Mouse (Mus musculus) T-helper 2 cell (primary cell): Measurements from ENCODE around the gene Tmem121.

Experiments used
- in situ Hi-C: fragments of 300-600 bp; cut with MboI, MseI; formaldehyde crosslinking; loops from one replicate; pipeline ENCODE4 v1.15.1; 2025; ENCODE audit warnings: high pct_unique_total_duplicates

Tmem121 gene

DNA sequence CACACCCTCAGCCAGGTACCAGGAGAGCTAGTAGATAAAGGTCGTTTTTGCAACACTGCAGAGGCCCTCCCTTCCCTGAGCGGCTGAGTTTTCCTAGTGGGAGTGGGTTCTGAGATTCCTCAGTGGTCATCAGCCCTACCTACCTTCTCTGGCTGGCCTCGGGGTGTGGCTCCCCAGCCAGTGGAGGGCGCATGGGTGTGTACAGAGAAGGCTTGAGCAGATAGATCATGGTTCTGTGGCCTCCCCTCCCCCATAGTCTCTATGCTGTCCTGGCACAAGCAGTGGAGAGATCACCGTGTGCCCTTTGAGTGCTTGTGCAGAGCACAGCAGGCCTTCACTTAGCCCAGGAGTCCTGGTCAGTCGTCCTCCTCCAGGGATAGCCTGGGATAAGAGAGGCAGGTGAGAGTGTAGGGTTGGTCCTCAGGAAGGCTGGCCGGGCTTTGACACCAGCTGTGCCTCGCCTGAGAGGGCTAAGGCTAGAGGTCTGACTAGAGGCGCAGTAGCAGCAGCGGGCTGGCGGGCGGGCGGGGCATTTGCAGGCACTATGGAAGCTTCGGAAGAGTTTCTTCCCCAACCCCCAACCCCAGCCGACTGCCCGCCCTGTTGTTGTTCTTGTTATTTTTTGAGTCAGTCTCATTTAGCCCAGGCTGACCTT lies 37.2 kb upstream of the Tmem121 start:
- in situ Hi-C loops, result loop anchor here (5.0 kb wide), 2 partner anchors 39 to 276 kb away; partner anchors contain the start of gene Tmem121

DNA sequence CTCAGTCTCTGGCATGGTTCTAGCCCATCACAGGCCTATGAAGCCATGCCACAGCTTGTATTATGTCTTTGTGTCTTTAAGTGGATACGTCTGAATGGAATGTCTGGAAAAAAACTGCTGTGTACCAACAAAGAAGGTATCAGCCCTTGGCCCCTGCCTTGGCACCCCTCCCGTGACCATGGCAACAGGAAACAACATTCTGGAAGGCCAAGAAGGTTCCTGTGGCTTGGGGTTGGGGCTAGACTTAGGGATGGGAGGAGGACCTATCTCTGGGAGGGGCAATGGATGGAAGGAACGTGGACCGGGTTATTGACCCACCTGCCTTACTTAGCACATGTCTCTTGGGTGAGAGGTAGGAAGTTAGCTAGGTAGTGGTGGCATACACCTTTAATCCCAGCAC lies 36.4 kb upstream of the Tmem121 start:
- in situ Hi-C loops, result loop anchor here (5.0 kb wide), 2 partner anchors 38 to 277 kb away; partner anchors contain the start of gene Tmem121

DNA sequence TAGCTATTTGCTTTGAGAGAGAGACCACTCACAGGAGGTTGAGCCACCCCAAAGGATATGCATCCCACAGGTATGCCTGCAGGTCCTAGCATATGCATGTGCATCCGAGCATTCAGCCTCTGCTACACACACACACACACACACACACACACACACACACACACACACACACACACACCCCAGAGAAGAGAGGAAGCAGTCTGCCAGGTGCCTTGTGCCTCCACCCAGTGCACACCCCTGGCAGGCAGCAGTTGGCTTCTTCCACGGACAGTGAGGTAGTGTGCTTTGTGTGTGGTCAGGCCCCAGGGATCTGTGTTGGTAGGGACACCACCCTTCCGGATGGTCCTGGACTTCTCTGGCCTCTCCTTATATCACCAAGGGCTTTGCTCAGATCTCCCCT lies 35.8 kb upstream of the Tmem121 start:
- in situ Hi-C loops, result loop anchor here (5.0 kb wide), 2 partner anchors 37 to 278 kb away; partner anchors contain the start of gene Tmem121

GRCm38 (mm10) chr12:113150591-113150990 lies 35.1 kb upstream of the Tmem121 start:
- in situ Hi-C loops, result no loop called here

DNA sequence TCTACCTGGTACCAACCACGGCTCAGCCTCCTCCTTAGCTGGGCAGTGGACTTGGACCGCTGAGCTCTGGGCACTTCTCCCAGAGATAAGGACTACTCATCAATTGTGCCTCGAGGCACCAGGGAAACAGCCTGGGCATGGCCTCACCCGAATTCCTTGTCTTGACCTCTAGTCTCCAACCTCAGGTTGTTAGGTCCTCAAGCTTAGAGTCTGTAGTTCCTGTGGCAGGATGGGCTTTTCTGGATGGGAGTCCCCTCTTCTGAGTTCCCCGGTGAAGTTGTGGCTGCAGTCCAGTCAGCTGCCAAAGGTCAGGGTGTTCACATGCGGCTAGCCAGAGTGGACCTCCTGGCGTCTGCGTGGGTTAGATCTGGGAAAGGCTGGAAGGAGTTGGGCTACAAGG lies 34.7 kb upstream of the Tmem121 start:
- in situ Hi-C loops, result no loop called here

GRCm38 (mm10) chr12:113151661-113152271 lies 34.0 kb upstream of the Tmem121 start:
- in situ Hi-C loops, result no loop called here

DNA sequence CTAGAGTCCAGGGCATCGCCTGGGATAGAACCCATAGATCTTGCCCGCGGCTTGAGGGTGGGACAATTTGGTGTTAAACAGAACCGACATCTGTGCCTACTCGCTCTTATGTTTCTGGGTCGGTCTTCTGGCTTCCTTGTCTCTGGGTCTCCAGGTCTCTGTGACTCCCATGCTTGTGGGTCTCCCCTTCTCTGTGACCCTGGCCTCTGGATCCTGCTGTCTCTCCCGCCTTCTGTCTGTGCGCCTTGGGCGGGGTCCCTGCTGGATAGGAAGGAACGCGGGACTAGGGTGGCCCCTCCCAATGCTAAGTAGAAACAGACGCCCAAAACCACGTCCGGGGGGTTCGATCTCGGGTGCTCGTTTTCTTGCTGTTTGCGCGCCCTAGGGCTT lies 33.5 kb upstream of the Tmem121 start:
- in situ Hi-C loops, result no loop called here

GRCm38 (mm10) chr12:113152991-113153525 lies 32.7 kb upstream of the Tmem121 start:
- in situ Hi-C loops, result no loop called here

DNA sequence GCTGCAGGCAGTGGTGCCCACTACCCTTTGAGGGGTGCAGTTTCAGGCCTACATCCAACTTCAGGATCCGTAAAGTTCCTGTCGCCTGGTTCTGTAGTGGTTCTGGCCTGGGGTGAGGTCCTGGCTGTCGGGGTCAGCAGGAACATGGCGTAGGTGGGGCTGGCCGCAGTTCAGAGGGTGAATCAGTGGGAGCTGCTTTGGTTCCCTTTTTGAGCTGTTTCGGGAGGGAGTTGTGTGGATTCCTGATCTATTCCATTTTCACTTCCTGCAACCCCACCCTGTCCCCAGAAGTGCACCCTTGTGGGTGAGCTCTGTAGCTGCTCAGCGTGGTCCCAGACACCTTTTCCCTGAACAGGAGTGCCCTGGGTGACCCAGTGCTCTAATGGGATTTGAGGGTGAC lies 31.8 kb upstream of the Tmem121 start:
- in situ Hi-C loops, result no loop called here

DNA sequence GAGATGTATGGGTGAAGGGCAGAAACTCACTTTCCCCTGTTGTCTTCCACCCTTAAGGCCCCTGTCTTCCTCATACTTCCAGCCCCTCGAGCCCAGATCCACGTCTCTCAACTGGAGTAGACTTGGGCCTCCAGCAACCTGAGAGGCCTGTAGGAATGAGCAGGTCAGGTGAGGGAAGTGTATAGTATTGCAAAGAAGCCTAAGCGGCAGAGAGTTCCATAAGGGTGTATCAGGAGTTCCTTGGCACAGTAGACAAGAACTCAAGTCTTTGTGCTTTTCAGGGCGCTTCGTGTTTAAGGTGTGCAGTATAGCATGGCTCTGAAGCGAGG lies 31.0 kb upstream of the Tmem121 start:
- in situ Hi-C loops, result no loop called here

- in situ Hi-C loops, result no loop called here
These were observed 30.5 kb upstream of the Tmem121 start for GRCm38 (mm10) chr12:113155076-113155771.

DNA sequence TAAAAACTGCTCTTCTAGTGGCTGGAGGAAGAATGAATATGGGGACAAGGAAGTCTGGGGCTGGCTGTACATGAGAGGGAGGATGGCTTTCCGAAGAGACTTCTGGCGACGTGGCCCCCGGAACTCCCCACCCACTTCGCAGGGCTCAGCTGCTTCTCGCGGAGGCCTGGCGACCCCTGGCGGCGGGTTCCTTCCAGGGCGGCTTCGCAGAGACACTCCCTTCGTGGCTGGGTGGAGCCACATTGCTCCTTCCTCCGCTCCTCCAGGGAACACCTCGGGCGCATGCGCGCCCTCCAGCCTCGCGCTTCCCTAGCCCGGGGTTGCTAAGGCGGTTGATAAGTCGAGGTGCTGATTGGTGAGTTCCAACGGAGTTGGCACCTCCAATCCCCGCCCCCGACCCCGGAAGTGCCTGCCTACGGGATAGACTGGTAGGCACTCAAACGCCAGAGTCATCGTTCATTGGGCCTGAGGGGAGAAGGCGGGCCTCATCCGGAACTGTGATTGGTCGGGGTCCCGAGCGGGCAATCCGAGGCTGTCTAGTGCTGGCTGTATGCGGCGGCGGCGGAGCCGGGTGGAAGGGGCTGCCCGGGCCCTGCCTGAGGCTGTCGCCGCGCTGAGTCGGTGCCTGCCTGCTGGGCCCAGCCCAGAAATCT lies 29.7 kb upstream of the Tmem121 start, which contains the start of gene Tedc1:
Gene Tedc1 (plus strand): TSS at position 535 of the 653 bp plus-strand sequence.
- in situ Hi-C loops, result no loop called here

DNA sequence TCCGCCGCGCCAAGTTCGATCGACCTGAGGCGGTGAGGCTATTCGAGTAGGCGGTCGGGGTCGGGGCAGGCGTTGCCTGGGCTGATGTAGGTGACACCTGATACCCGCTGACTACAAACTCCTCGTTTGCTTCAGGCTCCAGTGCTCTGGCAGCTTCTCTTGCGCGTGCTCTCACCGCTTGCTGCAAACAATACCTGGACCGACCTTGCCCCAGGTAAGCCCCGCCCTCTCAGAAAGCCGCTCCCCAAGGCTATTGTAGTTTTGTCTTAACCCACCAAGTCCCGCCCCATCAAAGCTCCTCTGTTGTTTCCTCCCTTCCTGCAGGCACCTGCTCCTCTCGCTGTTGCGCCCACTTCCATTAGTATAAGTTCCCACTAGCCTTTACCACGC lies 29.2 kb upstream of the Tmem121 start:
- in situ Hi-C loops, result no loop called here

DNA sequence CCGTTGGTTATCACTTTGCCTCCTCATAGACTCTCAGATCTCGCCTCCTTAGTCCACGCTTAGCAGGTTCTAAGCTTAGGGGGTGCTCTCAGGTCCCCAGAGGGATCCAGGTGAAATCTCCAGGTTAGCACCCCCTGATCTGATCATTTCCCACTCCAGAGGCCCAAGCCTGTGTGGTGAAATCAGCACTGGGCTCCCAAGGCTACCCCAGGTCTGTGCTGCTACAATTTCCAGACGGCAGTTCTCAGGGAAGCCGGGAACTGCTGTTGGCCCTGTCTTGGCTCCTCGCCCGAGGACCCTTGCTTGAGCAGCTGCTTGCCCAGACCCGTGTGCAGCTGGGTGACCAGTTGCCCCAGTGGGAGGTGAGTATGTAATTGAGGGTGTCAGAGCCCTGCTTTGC lies 28.7 kb upstream of the Tmem121 start:
- in situ Hi-C loops, result no loop called here

- in situ Hi-C loops, result no loop called here
These were observed 28.2 kb upstream of the Tmem121 start for GRCm38 (mm10) chr12:113157521-113157920.

DNA sequence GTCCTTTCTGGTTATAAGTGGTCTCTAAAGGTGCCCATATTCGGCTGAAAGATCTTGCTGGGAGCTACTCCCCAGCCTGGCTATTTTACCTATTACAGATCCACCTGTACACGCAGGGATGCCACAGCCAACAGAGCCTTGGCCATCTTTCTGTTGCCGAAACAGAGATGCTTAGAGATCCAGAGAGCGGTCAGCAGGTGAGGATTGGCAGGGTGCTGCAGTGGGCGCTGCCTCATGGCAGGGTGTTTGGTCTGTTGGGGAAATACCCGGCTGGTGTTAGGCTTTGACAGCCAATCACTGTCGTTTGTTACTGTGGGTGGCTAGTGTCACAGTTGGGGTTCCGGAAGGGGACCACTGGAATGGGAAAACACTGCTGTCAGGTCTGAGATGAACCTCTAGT lies 27.8 kb upstream of the Tmem121 start:
- in situ Hi-C loops, result no loop called here

DNA sequence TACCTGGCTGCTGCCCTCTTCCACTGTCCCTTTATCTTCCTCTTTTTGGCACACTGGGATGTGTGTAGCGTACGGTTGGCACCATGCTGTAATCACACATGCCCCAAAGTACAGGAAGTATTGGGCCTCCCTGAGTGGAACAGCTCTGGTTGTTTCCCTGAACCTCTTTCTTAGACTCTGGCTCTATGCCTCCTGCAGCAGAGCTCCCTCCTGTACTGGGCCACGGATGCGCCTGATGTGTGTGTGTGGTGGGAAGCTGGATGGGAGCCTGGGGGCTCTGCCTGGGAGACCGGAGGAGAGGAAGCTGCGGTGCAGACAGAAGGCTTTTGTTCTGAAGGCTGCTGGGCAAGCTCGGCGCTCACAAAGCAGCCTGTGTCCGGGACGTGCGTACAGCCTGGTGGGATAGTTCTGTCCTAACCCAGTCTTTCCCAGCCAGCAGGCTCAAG lies 22.1 kb upstream of the Tmem121 start:
- in situ Hi-C loops, result no loop called here

DNA sequence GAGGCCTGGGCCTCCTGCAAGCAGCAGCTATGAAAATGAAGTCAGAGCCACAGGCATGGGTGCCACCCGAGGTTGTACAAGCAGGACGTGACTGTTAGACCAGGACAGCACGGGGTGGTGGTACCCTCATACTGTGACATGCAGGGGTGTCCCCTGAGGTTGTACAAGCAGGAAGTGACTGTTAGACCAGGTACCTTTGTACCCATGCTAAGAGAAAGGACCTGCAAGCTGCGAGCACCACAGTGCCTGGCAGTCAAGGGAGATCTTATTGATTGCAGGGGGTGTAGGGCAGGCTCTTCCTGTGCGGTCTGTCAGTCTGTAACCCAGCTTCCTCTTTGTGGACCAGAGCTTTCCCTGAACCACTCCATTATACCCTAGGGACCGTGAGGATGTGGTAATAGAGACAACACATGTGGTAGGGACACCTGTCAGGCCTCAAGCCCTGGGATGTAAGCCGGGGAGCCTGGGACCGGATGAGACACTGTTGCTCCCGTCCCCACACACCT lies 17.6 kb upstream of the Tmem121 start:
- in situ Hi-C loops, result no loop called here

- in situ Hi-C loops, result no loop called here
These were observed 8.6 kb upstream of the Tmem121 start for GRCm38 (mm10) chr12:113176960-113177725.

- in situ Hi-C loops, result no loop called here
These were observed 4.7 kb upstream of the Tmem121 start for GRCm38 (mm10) chr12:113181020-113181419.

- in situ Hi-C loops, result loop anchor here (5.0 kb wide), 1 partner anchor 38 kb away; the partner anchor contains the start of gene Crip1
These were observed 785 bp upstream of the Tmem121 start for GRCm38 (mm10) chr12:113184945-113185344.
